Mouse (Mus musculus) liver, postnatal 0 days (tissue): ENCODE measurements around the gene Erlin1. TPM values are rescaled to one million over a fixed set of nuclear protein-coding genes. Genes with fewer than 3 reads are reported as not detected.

Experiments
- ATAC-seq: fragments of 200-750 bp; cut with Nextera tagmentation; 2 replicates; pipeline ENCODE4 v1.8.0; 2017; ENCODE audit warnings: mild to moderate bottlenecking, moderate library complexity
- DNase-seq: peaks from one replicate; pipeline ENCODE4 v3.0.0-alpha.2; 2016
- H3K27ac ChIP-seq: fragments of 300-500 bp; sonication (generic); 2 replicates; pipeline ENCODE4 v1.5.1; 2014; ENCODE audit warnings: antibody characterized with exemption, moderate library complexity, mild to moderate bottlenecking, low read depth
- H3K27me3 ChIP-seq: fragments of 300-500 bp; sonication (generic); 2 replicates; pipeline ENCODE4 v1.6.1; 2014; ENCODE audit warnings: low read length, control low read depth, mixed read lengths; ENCODE audit not compliant: insufficient read depth
- H3K36me3 ChIP-seq: fragments of 300-500 bp; sonication (generic); replicated peaks from 2 replicates; pipeline ENCODE4 v1.6.1; 2014; ENCODE audit warnings: mild to moderate bottlenecking, control low read depth, low read length, moderate library complexity, mixed read lengths; ENCODE audit not compliant: insufficient read depth
- H3K4me1 ChIP-seq: fragments of 300-500 bp; sonication (generic); 2 replicates; pipeline ENCODE4 v1.6.1; 2014; ENCODE audit warnings: antibody characterized with exemption, mild to moderate bottlenecking, control low read depth; ENCODE audit not compliant: insufficient read depth
- H3K4me2 ChIP-seq: fragments of 300-500 bp; sonication (generic); 2 replicates; pipeline ENCODE4 v1.6.1; 2014; ENCODE audit warnings: low read depth, mild to moderate bottlenecking, low read length, moderate library complexity, mixed read lengths
- H3K4me3 ChIP-seq: fragments of 300-500 bp; sonication (generic); 2 replicates; pipeline ENCODE4 v1.5.1; 2014; ENCODE audit warnings: low read depth, low read length
- H3K9ac ChIP-seq: fragments of 300-500 bp; sonication (generic); replicated peaks from 2 replicates; pipeline ENCODE4 v1.6.1; 2014; ENCODE audit warnings: mild to moderate bottlenecking, moderate library complexity
- H3K9me3 ChIP-seq: fragments of 300-500 bp; sonication (generic); 2 replicates; pipeline ENCODE4 v1.6.1; 2016; ENCODE audit warnings: mild to moderate bottlenecking, control low read depth, low read length, mixed read lengths
- CTCF ChIP-seq: sonication (generic); IDR thresholded peaks from 2 replicates; pipeline ENCODE4 v1.5.1; 2016; ENCODE audit warnings: antibody characterized with exemption, low read depth
- EP300 ChIP-seq: IDR thresholded peaks from 2 replicates; pipeline ENCODE4 v1.6.1; 2016; ENCODE audit warnings: antibody characterized with exemption, low read depth, mild to moderate bottlenecking
- WGBS: fragments of 180-500 bp; shearing (Covaris S2); extraction: QIAGEN DNeasy Blood & Tissue Kit; methylation state at CpG from one replicate; pipeline ENCODE4 v1.1.7; 2014; ENCODE audit not compliant: insufficient replicate concordance; 5-methylcytosine and 5-hydroxymethylcytosine counted together
- polyA plus RNA-seq: library from polyadenylated mRNA; unstranded; fragments of >200 nt; fragmentation: Nextera tagmentation; extraction: Ambion mirVana; gene quantifications from 2 replicates; pipeline ENCODE4 v1.2.1, GENCODE M21; 2015

Gene Erlin1
- polyA plus RNA-seq, 1 experiment from 2014 or later: 13.8 TPM

DNA sequence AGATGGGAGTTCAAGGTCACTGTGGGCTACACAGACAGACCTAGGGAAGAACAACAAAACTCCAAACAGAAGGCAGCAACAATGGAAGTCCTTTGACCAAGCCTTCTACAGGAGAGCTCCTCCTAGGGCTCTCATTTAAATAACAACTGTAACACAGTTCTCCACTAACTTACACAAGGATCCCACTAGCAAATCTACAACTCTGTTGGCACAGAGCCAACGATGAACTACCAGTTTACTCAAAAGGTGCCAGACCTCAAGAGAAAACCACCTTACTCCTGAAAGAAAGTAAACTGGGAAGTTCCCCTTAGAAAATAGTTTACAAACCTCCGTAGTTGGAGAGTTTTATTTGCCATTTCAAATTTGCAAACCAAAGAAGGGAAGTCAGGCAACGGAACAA is 20.3 kb downstream of the Erlin1 start:
- no peaks in the 10 kb centered on the region for H3K4me1 ChIP-seq
- 66% methylated on average over 3 of the region's 3 CpGs for whole genome bisulfite sequencing
- H3K4me3 ChIP-seq: no peak overlapping the region
- peaks cover 28% of the 10 kb centered on the region for H3K36me3 ChIP-seq
- no peaks in the 10 kb centered on the region for H3K27me3 ChIP-seq
- no peak for ATAC-seq
- no peaks in the 10 kb centered on the region for H3K9me3 ChIP-seq
- TF ChIP-seq EP300 (no peak), CTCF (no peak)
- H3K4me2 ChIP-seq: no peak overlapping the region
- no peak overlapping the region for H3K27ac ChIP-seq
- DNase-seq: no peak
- H3K9ac ChIP-seq: no peak overlapping the region

GRCm38 (mm10) chr19:44045847-44046246 is 23.7 kb downstream of the Erlin1 start:
- WGBS: 51% methylated on average over 3 of the region's 3 CpGs
- no peak for ATAC-seq
- H3K9me3 ChIP-seq: no peaks in the 10 kb centered on the region
- no peak overlapping the region for H3K9ac ChIP-seq
- peaks cover 28% of the 10 kb centered on the region for H3K36me3 ChIP-seq
- H3K4me2 ChIP-seq: no peak overlapping the region
- TF ChIP-seq EP300: no peak
- no peak for TF ChIP-seq CTCF
- no peak overlapping the region for H3K4me3 ChIP-seq
- no peaks in the 10 kb centered on the region for H3K27me3 ChIP-seq
- no peak overlapping the region for H3K27ac ChIP-seq
- H3K4me1 ChIP-seq: peaks cover 4% of the 10 kb centered on the region; the same call in 1 of the 2 replicates
- no peak for DNase-seq

- no peak for TF ChIP-seq EP300
- TF ChIP-seq CTCF: no peak
- Histone ChIP-seq H3K9ac (no peak overlapping the region), H3K4me2 (no peak overlapping the region), H3K4me3 (no peak overlapping the region), H3K36me3 (peaks cover 36% of the 10 kb centered on the region), H3K27me3 (no peaks in the 10 kb centered on the region), H3K9me3 (no peaks in the 10 kb centered on the region), H3K4me1 (peaks cover 4% of the 10 kb centered on the region; the same call in 1 of the 2 replicates), H3K27ac (no peak overlapping the region)
- WGBS: 72% methylated on average over 5 of the region's 5 CpGs
- no peak for ATAC-seq
- no peak for DNase-seq
These were observed 27.5 kb downstream of the Erlin1 start for GRCm38 (mm10) chr19:44042121-44042520.

GRCm38 (mm10) chr19:44033396-44033795 is 36.2 kb downstream of the Erlin1 start:
- no peak overlapping the region for H3K4me3 ChIP-seq
- TF ChIP-seq EP300: no peak
- TF ChIP-seq CTCF: no peak
- H3K9ac ChIP-seq: no peak overlapping the region
- H3K27me3 ChIP-seq: no peaks in the 10 kb centered on the region
- ATAC-seq (no peak), DNase-seq (no peak)
- no peak overlapping the region for H3K4me2 ChIP-seq
- peaks cover 4% of the 10 kb centered on the region; the same call in 1 of the 2 replicates for H3K4me1 ChIP-seq
- 78% methylated on average over 5 of the region's 5 CpGs for WGBS
- H3K36me3 ChIP-seq: peaks cover 17% of the 10 kb centered on the region
- no peak overlapping the region for H3K27ac ChIP-seq
- no peaks in the 10 kb centered on the region for H3K9me3 ChIP-seq

DNA sequence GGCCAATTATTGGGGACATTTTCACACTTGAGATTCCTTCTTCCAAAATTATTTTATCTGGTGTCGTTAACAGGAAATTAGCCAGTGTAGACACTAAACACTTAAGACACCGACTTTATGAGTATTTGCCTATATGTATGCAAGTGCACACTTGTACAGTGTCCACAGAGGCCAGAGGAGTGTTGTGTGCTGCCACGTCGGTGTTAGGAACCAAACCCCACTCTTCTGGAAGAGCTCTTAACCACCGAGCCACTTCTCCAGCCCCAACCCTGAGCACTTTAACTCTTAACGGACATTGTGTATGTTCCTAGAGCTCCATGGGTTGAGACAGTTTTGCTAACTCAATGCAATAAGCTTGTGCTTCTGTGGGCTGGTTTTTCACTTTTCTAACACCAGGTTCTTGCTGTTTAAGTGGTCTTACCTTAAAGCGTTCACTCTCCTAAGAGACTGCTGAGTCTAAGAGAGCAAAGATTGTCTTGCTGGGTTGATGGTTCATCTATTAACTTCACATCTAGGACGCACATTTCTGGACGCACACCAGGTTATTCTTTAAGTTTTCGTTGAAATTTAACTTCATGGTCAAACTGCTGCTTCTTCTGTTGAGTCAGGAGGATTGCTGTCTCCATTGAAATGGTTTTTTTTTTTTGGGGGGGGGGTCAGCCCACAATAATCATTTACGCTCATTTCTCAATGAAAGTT is 37.4 kb downstream of the Erlin1 start:
- H3K9ac ChIP-seq: no peak overlapping the region
- no peak for DNase-seq
- H3K36me3 ChIP-seq: peaks cover 15% of the 10 kb centered on the region; the same call in 1 of the 2 replicates
- H3K9me3 ChIP-seq: no peaks in the 10 kb centered on the region
- no peaks in the 10 kb centered on the region for H3K27me3 ChIP-seq
- no peak for ATAC-seq
- H3K4me2 ChIP-seq: no peak overlapping the region
- no peak overlapping the region for H3K4me3 ChIP-seq
- no peak overlapping the region for H3K27ac ChIP-seq
- WGBS: 71% methylated on average over 11 of the region's 11 CpGs
- TF ChIP-seq EP300: no peak
- no peak for TF ChIP-seq CTCF
- peaks cover 4% of the 10 kb centered on the region; the same call in 1 of the 2 replicates for H3K4me1 ChIP-seq

- Histone ChIP-seq H3K4me2 (no peak overlapping the region), H3K9me3 (no peaks in the 10 kb centered on the region), H3K27me3 (no peaks in the 10 kb centered on the region), H3K4me3 (no peak overlapping the region), H3K27ac (no peak overlapping the region), H3K9ac (no peak overlapping the region), H3K4me1 (peaks cover 4% of the 10 kb centered on the region; the same call in 1 of the 2 replicates), H3K36me3 (no peaks in the 10 kb centered on the region; the same call in 1 of the 2 replicates)
- 68% methylated on average over 5 of the region's 5 CpGs for WGBS
- DNase-seq (no peak), ATAC-seq (no peak; the same call in 1 of the 2 replicates)
- TF ChIP-seq EP300 (no peak), CTCF (no peak)
These were observed 39.6 kb downstream of the Erlin1 start for GRCm38 (mm10) chr19:44030024-44030423.
